Mouse (Mus musculus): ENCODE data around the gene Tmem210.

GRCm38 (mm10) chr2:25267241-25267640 is 20.7 kb upstream of the Tmem210 start:
- no peak for TF ChIP-seq UBTF (IDR thresholded peaks at IDR 0.05; ENCODE audit: borderline replicate concordance, insufficient read depth, low read depth, low read length)
- TF ChIP-seq ZC3H11A (IDR thresholded peaks at IDR 0.05; ENCODE audit: low read depth, low read length), result no peak
- no peak for TF ChIP-seq ZMIZ1 (IDR thresholded peaks at IDR 0.05; ENCODE audit: low read depth, low read length)
- no peak for TF ChIP-seq CTCF (IDR thresholded peaks at IDR 0.05 in 2 of 3, conservative IDR thresholded peaks at IDR 0.05 in 1 of 3; ENCODE audit: control insufficient read depth in 1 of 3, insufficient read depth in 1 of 3, low read depth in 2 of 3, low read length in 3 of 3, poor library complexity in 1 of 3, severe bottlenecking in 1 of 3)
- no peak for TF ChIP-seq MYB (IDR thresholded peaks at IDR 0.05; ENCODE audit: low read depth, low read length)
- no peak for TF ChIP-seq RCOR1 (IDR thresholded peaks at IDR 0.05; ENCODE audit: low read depth, low read length)
- TF ChIP-seq HCFC1 (IDR thresholded peaks at IDR 0.05; ENCODE audit: low read depth, low read length), result no peak
- TF ChIP-seq ZNF384 (IDR thresholded peaks at IDR 0.05; ENCODE audit: low read depth, low read length), result no peak
- TF ChIP-seq GATA1 (IDR thresholded peaks at IDR 0.05; ENCODE audit: low read depth, low read length), result no peak
- no peak for TF ChIP-seq SIN3A (IDR thresholded peaks at IDR 0.05; ENCODE audit: low read length)

Data from MEL (cell line).